Mouse (Mus musculus) gastrocnemius, postnatal 25 days (tissue): ENCODE data around the gene Pspc1. TPM values are rescaled to one million over a fixed set of nuclear protein-coding genes. Genes with fewer than 3 reads are reported as not detected.

Experiments
- DNase-seq: peaks from one replicate; pipeline ENCODE4 v3.0.0; 2022
- total RNA-seq, 2 experiments: library from RNA; stranded (reverse); gene quantifications; 1 replicate in 1 of 2; 2 replicates in 1 of 2; pipeline ENCODE4 v1.2.3; 2021

Gene Pspc1
- total RNA-seq, 2 experiments from 2014 or later, result 7.5 to 9.9 TPM

DNA sequence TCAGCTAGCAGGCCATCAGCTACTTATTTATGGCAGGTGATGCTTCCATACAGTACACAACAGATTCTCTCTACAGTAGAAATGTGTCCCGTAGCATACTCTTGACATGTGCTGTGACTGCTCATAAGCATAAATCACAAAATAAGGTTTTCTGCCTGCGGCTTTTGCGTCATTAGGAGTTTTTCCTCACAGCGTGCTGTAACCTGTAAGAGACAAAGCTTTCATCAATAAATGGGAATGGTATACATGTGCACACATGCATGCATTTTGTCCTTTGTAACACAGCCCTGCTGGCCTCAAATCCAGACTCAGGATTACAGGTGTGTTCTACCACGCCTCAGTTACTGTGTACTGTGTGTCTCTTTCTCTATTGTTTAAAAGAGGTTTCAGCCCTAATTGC is 80.3 kb downstream of the Pspc1 start:
- DNase-seq, result no peak

DNA sequence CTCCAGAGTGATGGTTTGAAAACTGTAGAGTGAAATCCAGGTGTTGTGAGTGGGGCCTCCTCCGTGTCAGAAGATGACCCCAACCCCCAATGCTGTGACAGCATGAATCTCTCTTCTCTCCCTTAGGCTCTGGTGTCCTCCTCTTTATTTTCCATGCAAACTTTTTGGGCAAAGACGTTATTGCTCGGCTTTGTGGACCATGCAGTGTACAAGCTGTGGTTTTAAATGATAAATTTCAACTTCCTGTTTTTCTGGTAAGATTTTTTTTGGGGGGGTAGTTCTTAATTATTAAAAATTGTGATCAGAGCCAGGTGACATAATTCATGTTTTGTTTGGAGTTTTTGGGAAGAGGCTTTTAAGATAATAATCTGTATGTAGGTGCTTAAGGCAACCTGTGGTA is 82.6 kb downstream of the Pspc1 start:
- no peak for DNase-seq

DNA sequence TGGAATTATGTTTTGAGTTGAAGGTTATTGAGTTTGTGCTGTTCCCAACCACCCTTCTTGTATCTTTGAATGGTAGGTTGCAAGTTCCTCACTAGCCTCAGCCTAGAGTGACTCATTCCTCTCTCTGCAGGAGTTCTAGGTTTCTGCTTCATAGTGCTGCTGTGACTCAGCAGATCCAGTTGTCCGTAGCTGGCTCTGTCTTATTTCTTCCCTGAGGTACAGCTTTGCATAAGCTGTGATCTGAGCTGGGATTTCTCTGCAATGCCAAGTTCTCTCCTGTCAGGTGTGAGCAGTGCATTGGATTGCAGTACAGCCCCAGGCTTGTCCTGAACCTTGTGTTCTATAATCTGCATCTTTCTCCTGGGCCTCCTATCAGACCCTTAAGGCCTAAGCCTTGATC is 88.3 kb downstream of the Pspc1 start:
- DNase-seq, result no peak

DNA sequence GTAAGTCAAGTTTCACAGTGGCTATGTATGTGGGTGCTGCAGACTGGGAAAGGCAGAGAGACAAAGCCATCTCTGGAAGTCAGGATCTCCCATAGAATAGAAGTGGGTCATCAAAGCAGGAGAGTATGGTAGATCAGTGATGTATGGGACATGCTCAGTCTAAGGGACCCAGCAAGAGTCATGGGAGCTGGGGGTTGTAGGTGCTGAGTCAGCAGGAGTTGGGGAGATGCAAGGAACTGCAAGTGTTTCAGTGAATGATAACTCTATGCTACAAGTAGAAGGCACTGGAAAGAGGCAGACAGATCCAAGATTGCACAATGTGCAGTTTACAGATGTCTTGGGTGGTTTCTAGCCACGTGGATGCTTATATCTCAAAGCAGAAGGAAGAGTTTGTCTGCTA is 89.0 kb downstream of the Pspc1 start:
- no peak for DNase-seq

DNA sequence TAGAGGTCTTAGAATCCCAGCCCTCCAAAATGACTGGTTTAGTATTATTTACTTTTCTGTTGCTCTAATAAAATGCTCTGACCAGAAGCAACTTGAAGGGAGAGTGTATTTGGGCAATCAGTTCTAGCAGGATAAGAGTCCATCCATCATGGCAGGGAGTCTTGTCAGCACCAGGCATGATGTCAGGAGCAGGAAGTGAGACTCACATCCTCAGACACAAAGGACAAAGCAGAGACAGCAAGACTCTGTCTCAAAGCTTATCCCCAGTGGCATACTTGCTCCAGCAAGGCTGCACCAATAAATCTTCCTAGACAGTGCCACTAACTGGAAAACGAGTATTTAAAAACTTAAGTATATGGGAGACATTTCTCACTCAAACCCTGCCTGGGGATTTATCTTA is 92.7 kb downstream of the Pspc1 start:
- no peak for DNase-seq

Other genes starting within 250 kb of the Pspc1 start
- 1 to 10 TPM; 1.5 to 1.6 TPM for gene Cenpj, start 202.9 kb downstream of the Pspc1 start, total RNA-seq
- gene Parp4, start 202.7 kb downstream of the Pspc1 start, total RNA-seq, result 10 to 100 TPM in 1 of 2 experiments, 1 to 10 TPM in 1; 9.9 to 10.5 TPM
- 10 to 100 TPM; 10.8 to 14.8 TPM for gene Mphosph8, start 110.1 kb downstream of the Pspc1 start, total RNA-seq
- 10 to 100 TPM; 14.2 to 14.6 TPM for gene Zmym5, start 33.4 kb upstream of the Pspc1 start, total RNA-seq
- gene Zmym2, start 108.3 kb upstream of the Pspc1 start, total RNA-seq, result 10 to 100 TPM; 27.9 to 30.0 TPM